In genomic region chr12:118840861-118841260, GRCm38 (mm10) we compare ENCODE assay signal across 22 mouse cellular contexts. TPM values are rescaled to one million over a fixed set of nuclear protein-coding genes. Genes with fewer than 3 reads are reported as not detected.
DNase-seq lines count a peak whose midpoint lies in the region; ATAC-seq and TF ChIP-seq lines count a peak whose summit lies in the region.
"Had no signal": no experiment of that assay in that cellular context is flagged by ENCODE, and none has a peak within 500 bp of the region (broad histone marks: within the 10 kb centered on the region; RNA-seq: fewer than 3 reads in every experiment).

No protein-coding gene starts in this region.

- 0% methylated on average over 11 of the region's 12 CpGs for WGBS in hindbrain, embryonic 12.5 days
- WGBS in hindbrain, postnatal 0 days, result 2% methylated on average over 11 of the region's 12 CpGs
- WGBS in forebrain, embryonic 12.5 days, result 1% methylated on average over 11 of the region's 12 CpGs
- 1% methylated on average over 12 of the region's 12 CpGs for WGBS in neural tube, embryonic 11.5 days

- H3K27me3 ChIP-seq in hindbrain, embryonic 12.5 days, result peaks cover 74% of the 10 kb centered on the region
- H3K27me3 ChIP-seq in hindbrain, postnatal 0 days (ENCODE audit: insufficient read depth, low read length), result peaks cover 71% of the 10 kb centered on the region
- H3K27me3 ChIP-seq in forebrain, embryonic 12.5 days, result peaks cover 64% of the 10 kb centered on the region
- peaks cover 81% of the 10 kb centered on the region for H3K27me3 ChIP-seq in neural tube, embryonic 11.5 days (ENCODE audit: control insufficient read depth, insufficient read depth, low read length)

- H3K4me1 ChIP-seq in hindbrain, embryonic 12.5 days, result peaks cover 9% of the 10 kb centered on the region
- no peaks in the 10 kb centered on the region for H3K4me1 ChIP-seq in hindbrain, postnatal 0 days (ENCODE audit: insufficient read depth, low read length)
- peaks cover 44% of the 10 kb centered on the region for H3K4me1 ChIP-seq in forebrain, embryonic 12.5 days
- H3K4me1 ChIP-seq in neural tube, embryonic 11.5 days (ENCODE audit: control insufficient read depth, insufficient read depth, low read length), result peaks cover 11% of the 10 kb centered on the region

- H3K27ac ChIP-seq in hindbrain, embryonic 12.5 days, result no peak overlapping the region
- no peak overlapping the region for H3K27ac ChIP-seq in hindbrain, postnatal 0 days
- peak overlapping the region; percentile 69 for H3K27ac ChIP-seq in forebrain, embryonic 12.5 days
- no peak overlapping the region for H3K27ac ChIP-seq in neural tube, embryonic 11.5 days (ENCODE audit: low read depth, low read length)
- H3K27ac ChIP-seq: stomach, postnatal 0 days had no signal

- H3K9ac ChIP-seq in hindbrain, embryonic 12.5 days, result no peak overlapping the region
- H3K9ac ChIP-seq in hindbrain, postnatal 0 days (replicated peaks; ENCODE audit: low read length), result no peak overlapping the region
- H3K9ac ChIP-seq in forebrain, embryonic 12.5 days, result no peak overlapping the region
- H3K9ac ChIP-seq in neural tube, embryonic 11.5 days (ENCODE audit: low read length), result no peak overlapping the region
- H3K9ac ChIP-seq: heart, embryonic 12.5 days had no signal

- TF ChIP-seq CTCF in hindbrain, postnatal 0 days (IDR thresholded peaks at IDR 0.05; ENCODE audit: low read depth), result no peak

- H3K4me3 ChIP-seq in hindbrain, embryonic 12.5 days, result no peak overlapping the region
- no peak overlapping the region for H3K4me3 ChIP-seq in hindbrain, postnatal 0 days (ENCODE audit: low read length)
- H3K4me3 ChIP-seq in forebrain, embryonic 12.5 days (replicated peaks), result no peak overlapping the region
- no peak overlapping the region for H3K4me3 ChIP-seq in neural tube, embryonic 11.5 days (ENCODE audit: low read depth, low read length)
- H3K4me3 ChIP-seq: heart, embryonic 12.5 days; megakaryocyte, embryonic 14.5 days had no signal

- ATAC-seq in hindbrain, embryonic 12.5 days (ENCODE audit: low FRiP score), result peak; percentile 36; the same call in 1 of the 2 replicates
- no peak for ATAC-seq in hindbrain, postnatal 0 days
- peak; percentile 66; the same call in 1 of the 2 replicates for ATAC-seq in forebrain, embryonic 12.5 days (ENCODE audit: low FRiP score)
- 0 out of 2 replicates have a peak, but pooled peaks have one; percentile 20 for ATAC-seq in neural tube, embryonic 11.5 days (ENCODE audit: insufficient read depth, low FRiP score, low TSS enrichment)
- ATAC-seq: intestine, postnatal 0 days; Patski had no signal

- DNase-seq in hindbrain, postnatal 0 days (ENCODE audit: low spot score), result no peak
- DNase-seq in embryo, embryonic 10.5 days (ENCODE audit: low spot score), result peak; percentile 76
- DNase-seq in neural tube, embryonic 11.5 days (ENCODE audit: low spot score), result peak; percentile 63
- DNase-seq in spleen, adult 18-20 months, result no peak
- DNase-seq in adrenal gland, adult 2 months, result no peak
- no peak for DNase-seq in right cerebral cortex, postnatal 25 days
- DNase-seq: B cell, adult 2 months; cerebellum, adult 11-12 months; layer of hippocampus, adult 9-11 months; thymus, postnatal 36 days had no signal

- no peaks in the 10 kb centered on the region for H3K36me3 ChIP-seq in hindbrain, embryonic 12.5 days
- no peaks in the 10 kb centered on the region for H3K36me3 ChIP-seq in hindbrain, postnatal 0 days (ENCODE audit: insufficient read depth, low read length)
- no peaks in the 10 kb centered on the region for H3K36me3 ChIP-seq in forebrain, embryonic 12.5 days (replicated peaks)
- H3K36me3 ChIP-seq in neural tube, embryonic 11.5 days (ENCODE audit: control insufficient read depth, insufficient read depth, low read length), result no peaks in the 10 kb centered on the region
- H3K36me3 ChIP-seq: heart, embryonic 12.5 days had no signal

- H3K9me3 ChIP-seq in hindbrain, embryonic 12.5 days (replicated peaks), result no peaks in the 10 kb centered on the region
- H3K9me3 ChIP-seq in hindbrain, postnatal 0 days (ENCODE audit: low read length), result no peaks in the 10 kb centered on the region
- no peaks in the 10 kb centered on the region for H3K9me3 ChIP-seq in forebrain, embryonic 12.5 days
- no peaks in the 10 kb centered on the region for H3K9me3 ChIP-seq in neural tube, embryonic 11.5 days (ENCODE audit: control insufficient read depth, low read length)
- H3K9me3 ChIP-seq: heart, embryonic 12.5 days had no signal

- H3K4me2 ChIP-seq in hindbrain, embryonic 12.5 days (replicated peaks), result peak overlapping the region; percentile 15
- H3K4me2 ChIP-seq in hindbrain, postnatal 0 days (ENCODE audit: low read depth, low read length), result no peak overlapping the region
- peak overlapping the region; percentile 39 for H3K4me2 ChIP-seq in forebrain, embryonic 12.5 days
- peak overlapping the region; percentile 19 for H3K4me2 ChIP-seq in neural tube, embryonic 11.5 days (ENCODE audit: low read depth)
- H3K4me2 ChIP-seq: heart, embryonic 12.5 days; liver, embryonic 11.5 days had no signal

RNA-seq across cellular contexts. Expression of gene Sp8, which starts 5.3 kb away (rescaled TPM):
- polyA plus RNA-seq in hindbrain, embryonic 12.5 days (2016; fragmentation: Nextera tagmentation; extraction: Ambion mirVana), result 7.1 and 8.8 TPM in 2 replicates
- 3.9 and 4.4 TPM in 2 replicates for total RNA-seq in hindbrain, postnatal 0 days (2014; rRNA removed)
- polyA plus RNA-seq in hindbrain, postnatal 0 days (2015; fragmentation: Nextera tagmentation; extraction: Ambion mirVana), result 1.8 and 2.0 TPM in 2 replicates
- 24.8 and 29.6 TPM in 2 replicates for polyA plus RNA-seq in forebrain, embryonic 12.5 days (2016; fragmentation: Nextera tagmentation; extraction: Ambion mirVana)
- polyA plus RNA-seq in neural tube, embryonic 11.5 days (2014; fragmentation: Nextera tagmentation; extraction: Ambion mirVana), result 9.4 and 9.8 TPM in 2 replicates
- not detected for total RNA-seq in adrenal gland, adult 2 months (2021)
- polyA plus RNA-seq in adrenal gland, adult 2 months (2012; rRNA removed), result not detected in 2 replicates
- total RNA-seq: common myeloid progenitor, adult 5-6 weeks; hematopoietic stem cell, adult 5-6 weeks had no signal
- polyA plus RNA-seq: gonadal fat pad, adult 2 months; intestine, postnatal 0 days; spleen, adult 2 months; stomach, postnatal 0 days had no signal

Comparison
In these comparisons a context has a peak if more than half of its experiments do, and no peak if none do; other contexts are left out.
1. DNase-seq: peak in embryo, embryonic 10.5 days (single experiment) and neural tube, embryonic 11.5 days (single experiment); none in hindbrain, postnatal 0 days (single experiment), spleen, adult 18-20 months (0 of 2), adrenal gland, adult 2 months (single experiment) and right cerebral cortex, postnatal 25 days (single experiment).